Mouse (Mus musculus): ENCODE data around the gene Lipt1. TPM values are rescaled to one million over a fixed set of nuclear protein-coding genes. Genes with fewer than 3 reads are reported as not detected.

The Lipt1 gene
- total RNA-seq, 2 experiments from 2014 or later, result 6.9 to 7.4 TPM

DNA sequence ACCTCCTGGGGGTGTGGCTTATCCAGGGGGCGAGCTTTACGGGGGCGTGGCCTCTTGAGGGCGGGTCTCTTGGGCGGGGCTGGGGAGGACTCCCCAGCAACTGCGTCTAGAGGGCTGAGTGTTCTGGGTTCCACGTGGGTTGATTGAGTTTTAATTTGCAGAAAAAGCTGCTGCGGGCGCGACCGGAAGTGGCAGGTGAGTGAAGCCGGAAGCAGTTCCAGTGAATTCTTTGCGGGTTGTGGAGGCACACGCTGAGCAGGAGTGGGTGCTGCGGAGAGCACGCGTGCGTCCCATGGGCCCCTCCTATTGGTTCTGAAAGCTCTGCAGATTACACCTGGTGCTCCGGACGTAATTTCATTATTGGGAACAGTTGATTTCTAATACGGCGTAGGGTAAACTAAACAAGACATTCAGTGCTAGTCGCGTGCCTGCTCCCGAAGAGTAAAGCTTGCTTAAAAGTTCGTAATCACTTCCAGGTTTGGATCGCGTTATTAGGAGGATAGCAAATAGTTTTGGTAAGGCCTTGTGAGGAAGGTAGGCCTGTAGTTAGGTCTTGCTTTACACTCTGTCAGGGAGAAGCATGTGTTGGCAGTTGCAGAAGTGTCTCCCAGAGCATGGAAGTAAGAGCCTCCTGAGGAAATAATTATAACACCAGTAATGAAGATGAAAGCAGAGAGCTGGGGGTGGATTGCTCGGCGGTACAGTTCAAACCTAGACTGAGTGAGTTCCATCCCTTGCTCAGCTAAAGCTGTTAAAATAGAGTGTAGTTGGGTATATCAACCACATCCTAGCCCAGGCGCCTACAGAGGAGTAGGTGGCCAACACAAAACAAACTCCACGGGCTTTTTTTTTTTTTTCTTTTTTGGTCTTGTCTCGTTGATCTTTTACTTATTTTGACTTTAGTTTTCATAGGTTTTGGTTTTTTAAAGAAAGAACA is 861 bp downstream of the Lipt1 start:
- no peak for TF ChIP-seq CTCF (conservative IDR thresholded peaks at IDR 0.05)
- peak overlapping the region; percentile 62 for H3K4me3 ChIP-seq
- peak overlapping the region; percentile 79 for H3K27ac ChIP-seq
- peak; percentile 73 to 85 for DNase-seq (ENCODE audit: low spot score in 2 of 2)

- no peak for DNase-seq (ENCODE audit: low spot score in 2 of 2)
- no peak overlapping the region for H3K27ac ChIP-seq
- H3K4me3 ChIP-seq, result peak overlapping the region; percentile 62; the same call in 1 of the 2 replicates
- no peak for TF ChIP-seq CTCF (conservative IDR thresholded peaks at IDR 0.05)
Measured at GRCm38 (mm10) chr1:37873157-37873556, 1.6 kb downstream of the Lipt1 start.

DNA sequence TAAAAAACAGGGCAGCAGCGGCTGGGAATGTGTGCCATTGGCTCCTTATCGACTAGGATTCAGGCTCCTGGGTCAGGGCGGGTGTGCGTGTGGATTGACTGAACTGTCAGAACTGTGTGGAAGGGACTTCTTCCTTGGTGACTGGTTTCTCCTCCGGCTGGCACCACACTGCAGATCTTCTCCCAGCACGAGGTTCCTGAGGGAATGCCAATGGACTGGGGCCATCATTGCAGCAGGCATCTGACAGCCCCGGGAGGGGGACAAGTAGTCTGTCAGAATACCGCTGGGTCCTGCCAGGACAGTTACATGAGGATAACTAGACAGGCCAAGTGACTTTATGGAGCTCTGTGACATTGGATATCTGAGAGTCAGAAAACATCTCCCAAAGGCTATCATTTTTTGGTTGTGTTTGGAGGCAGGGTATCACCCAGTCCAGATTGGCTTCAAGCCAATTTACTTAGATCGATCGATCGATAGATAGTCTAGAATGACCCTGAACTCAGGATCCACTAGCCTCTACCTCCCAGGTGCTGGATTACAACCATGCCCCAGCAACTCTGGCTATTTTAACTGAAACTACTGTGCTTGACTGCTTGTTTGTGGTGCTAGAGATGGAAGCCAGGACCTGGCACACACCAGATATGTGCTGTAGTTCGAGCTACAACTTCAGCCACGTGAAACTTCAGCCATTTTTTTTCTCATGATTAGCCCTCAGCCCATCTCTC is 6.4 kb downstream of the Lipt1 start:
- no peak overlapping the region for H3K27ac ChIP-seq
- no peak for TF ChIP-seq CTCF (conservative IDR thresholded peaks at IDR 0.05)
- no peak for DNase-seq (ENCODE audit: low spot score in 2 of 2)
- no peak overlapping the region for H3K4me3 ChIP-seq

- no peak for DNase-seq (ENCODE audit: low spot score in 2 of 2)
- TF ChIP-seq CTCF (conservative IDR thresholded peaks at IDR 0.05), result no peak
- Histone ChIP-seq H3K4me3 (no peak overlapping the region), H3K27ac (no peak overlapping the region)
Measured at GRCm38 (mm10) chr1:37883411-37883810, 11.9 kb downstream of the Lipt1 start.

- Histone ChIP-seq H3K4me3 (no peak overlapping the region), H3K27ac (no peak overlapping the region)
- no peak for TF ChIP-seq CTCF (conservative IDR thresholded peaks at IDR 0.05)
- DNase-seq (ENCODE audit: low spot score in 2 of 2), result no peak
Measured at GRCm38 (mm10) chr1:37884451-37884850, 12.9 kb downstream of the Lipt1 start.

DNA sequence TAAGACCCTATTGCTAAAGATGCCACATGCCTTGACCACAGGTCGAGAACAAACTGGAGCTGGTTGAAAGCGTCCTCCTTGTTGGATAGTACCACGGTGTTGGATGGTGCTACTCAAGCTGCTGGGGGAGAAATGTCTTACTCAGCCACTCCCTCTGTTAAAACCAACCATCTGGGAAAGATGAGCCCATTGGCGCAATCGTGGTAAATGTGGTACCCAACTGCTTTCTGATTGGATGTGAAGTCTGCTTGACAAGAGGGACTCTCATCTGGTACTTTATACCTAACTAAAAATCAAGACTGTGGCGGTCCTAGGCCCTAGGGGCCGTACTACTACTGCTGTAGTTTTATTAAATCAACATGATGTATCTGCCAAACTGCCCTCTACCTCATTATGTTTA is 17.7 kb downstream of the Lipt1 start:
- Histone ChIP-seq H3K4me3 (peak overlapping the region; percentile 74), H3K27ac (no peak overlapping the region)
- DNase-seq (ENCODE audit: low spot score in 2 of 2), result no peak
- no peak for TF ChIP-seq CTCF (conservative IDR thresholded peaks at IDR 0.05)

GRCm38 (mm10) chr1:37890025-37890652 is 18.6 kb downstream of the Lipt1 start, which contains the start of the genes Mitd1 and Mrpl30:
Gene Mitd1 (minus strand): TSS chr1:37890411.
Gene Mrpl30 (plus strand): TSS chr1:37890477.
- Histone ChIP-seq H3K27ac (peak within 1 kb of the TSS; percentile 87), H3K4me3 (peak within 1 kb of the TSS; percentile 74)
- 0 out of 2 replicates have a peak, but pooled peaks have one; percentile 12 for TF ChIP-seq CTCF (conservative IDR thresholded peaks at IDR 0.05)
- DNase-seq (ENCODE audit: low spot score in 2 of 2), result peak; percentile 87 to 90

GRCm38 (mm10) chr1:37891400-37891799 is 19.9 kb downstream of the Lipt1 start:
- no peak for DNase-seq (ENCODE audit: low spot score in 2 of 2)
- no peak overlapping the region for H3K27ac ChIP-seq
- TF ChIP-seq CTCF (conservative IDR thresholded peaks at IDR 0.05), result peak; percentile 71
- peak overlapping the region; percentile 74 for H3K4me3 ChIP-seq

DNA sequence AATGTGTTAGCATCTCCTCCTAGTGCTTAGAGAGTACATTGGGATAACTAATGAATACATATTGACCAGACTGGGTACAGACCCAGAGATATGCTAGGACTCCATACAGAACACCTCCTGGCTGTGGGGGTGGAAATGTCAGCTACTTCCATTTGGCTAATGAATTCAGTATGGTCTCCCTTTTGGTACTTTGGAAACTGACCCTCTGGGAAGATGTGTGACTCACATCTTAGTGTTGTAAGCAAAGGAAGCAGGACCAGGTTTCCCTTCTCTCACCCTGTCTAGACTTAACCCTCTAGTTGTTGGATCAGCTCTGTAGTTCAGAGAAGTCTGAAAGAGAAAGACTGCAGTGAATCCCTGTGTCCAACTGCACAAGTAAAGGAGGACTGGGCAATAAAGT is 23.1 kb downstream of the Lipt1 start:
- Histone ChIP-seq H3K27ac (no peak overlapping the region), H3K4me3 (no peak overlapping the region)
- no peak for DNase-seq (ENCODE audit: low spot score in 2 of 2)
- no peak for TF ChIP-seq CTCF (conservative IDR thresholded peaks at IDR 0.05)

DNA sequence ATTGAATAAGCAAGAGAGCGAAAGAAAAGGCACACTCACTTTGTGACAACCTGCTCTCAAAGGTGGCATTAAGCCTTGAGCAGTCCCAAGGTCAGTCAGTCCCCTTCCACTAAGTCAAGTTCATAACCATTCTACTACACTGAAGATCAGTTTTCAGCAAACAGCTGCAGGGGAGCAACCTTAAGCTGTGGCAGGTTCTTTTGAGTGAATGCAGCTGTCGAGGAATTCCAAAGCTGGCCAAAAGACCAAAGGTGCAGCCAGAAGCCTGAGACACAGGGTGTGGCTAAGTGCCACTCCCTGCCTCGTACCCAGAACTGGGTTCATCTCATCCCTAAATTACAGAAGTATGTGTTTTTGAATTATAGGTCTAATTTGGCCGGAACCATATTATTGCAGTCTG is 28.3 kb downstream of the Lipt1 start:
- Histone ChIP-seq H3K27ac (no peak overlapping the region), H3K4me3 (no peak overlapping the region)
- DNase-seq (ENCODE audit: low spot score in 2 of 2), result no peak
- no peak for TF ChIP-seq CTCF (conservative IDR thresholded peaks at IDR 0.05)

DNA sequence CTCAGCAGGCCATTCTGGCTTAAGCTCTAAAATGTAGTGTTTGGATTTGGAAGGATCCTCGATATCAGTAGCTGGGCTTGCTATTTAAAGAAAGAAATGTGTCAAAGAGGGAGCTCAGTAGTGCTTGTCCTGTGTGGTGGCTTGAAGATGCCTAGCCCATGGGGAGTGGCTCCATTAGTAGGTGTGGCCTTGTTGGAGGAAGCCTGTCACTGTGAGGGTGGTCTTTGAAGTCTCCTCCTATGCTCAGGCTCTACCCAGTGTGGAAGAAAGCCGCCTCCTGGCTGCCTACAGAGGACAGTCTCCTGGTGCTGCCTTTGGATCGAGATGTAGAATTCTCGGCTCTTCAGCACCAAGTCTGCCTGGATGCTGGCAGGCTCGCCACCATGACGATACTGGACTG is 28.8 kb downstream of the Lipt1 start:
- Histone ChIP-seq H3K27ac (no peak overlapping the region), H3K4me3 (no peak overlapping the region)
- no peak for TF ChIP-seq CTCF (conservative IDR thresholded peaks at IDR 0.05)
- no peak for DNase-seq (ENCODE audit: low spot score in 2 of 2)

DNA sequence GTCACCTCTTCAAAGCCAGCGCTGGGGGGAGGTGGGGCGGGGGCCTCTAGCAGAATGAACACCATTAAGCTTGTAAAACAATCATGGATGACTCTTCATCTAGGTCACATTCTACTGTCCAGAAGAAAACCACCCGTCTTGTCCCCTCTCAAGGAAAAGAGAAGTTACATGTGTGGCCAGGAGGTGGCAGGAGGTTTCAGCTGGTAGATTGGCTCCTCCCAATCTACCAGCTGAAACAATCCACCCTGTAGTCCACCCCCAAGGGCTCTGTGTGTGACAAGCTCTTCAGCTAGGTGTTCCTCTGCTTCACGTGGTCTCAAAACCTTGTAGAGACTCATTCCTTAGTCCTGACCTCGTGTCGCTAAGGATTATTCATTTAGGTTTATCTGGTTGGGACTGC is 31.6 kb downstream of the Lipt1 start:
- peak overlapping the region; percentile 15; the same call in 1 of the 2 replicates for H3K27ac ChIP-seq
- no peak overlapping the region for H3K4me3 ChIP-seq
- peak; percentile 79 for TF ChIP-seq CTCF (conservative IDR thresholded peaks at IDR 0.05)
- DNase-seq (ENCODE audit: low spot score in 2 of 2), result peak in 1 of 2 experiments; percentile 39

DNA sequence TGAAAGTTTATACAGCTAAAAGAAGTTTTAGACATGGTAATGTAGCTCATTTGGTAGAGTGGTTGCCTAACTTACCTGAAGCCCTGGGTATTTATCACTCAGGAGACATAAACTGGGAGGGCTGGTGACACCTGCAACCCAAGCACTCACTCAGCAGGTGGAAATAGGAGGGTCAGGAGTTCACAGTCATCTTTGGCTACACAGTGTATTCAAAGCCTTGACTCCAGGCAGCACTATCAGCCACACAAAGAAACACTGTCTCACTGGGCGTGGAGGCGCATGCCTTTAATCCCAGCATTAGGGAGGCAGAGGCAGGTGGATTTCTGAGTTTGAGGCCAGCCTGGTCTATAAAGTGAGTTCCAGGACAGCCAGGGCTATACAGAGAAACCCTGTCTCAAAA is 41.2 kb downstream of the Lipt1 start:
- H3K27ac ChIP-seq, result no peak overlapping the region
- no peak for DNase-seq (ENCODE audit: low spot score in 2 of 2)
- no peak overlapping the region for H3K4me3 ChIP-seq
- TF ChIP-seq CTCF (conservative IDR thresholded peaks at IDR 0.05), result no peak

All from layer of hippocampus, adult 2 months (tissue).